Mouse (Mus musculus): ENCODE data around the gene Gm49380.
A peak's percentile ranks its signal among the peaks of the same experiment; 100 is the strongest.

Gene Gm49380

DNA sequence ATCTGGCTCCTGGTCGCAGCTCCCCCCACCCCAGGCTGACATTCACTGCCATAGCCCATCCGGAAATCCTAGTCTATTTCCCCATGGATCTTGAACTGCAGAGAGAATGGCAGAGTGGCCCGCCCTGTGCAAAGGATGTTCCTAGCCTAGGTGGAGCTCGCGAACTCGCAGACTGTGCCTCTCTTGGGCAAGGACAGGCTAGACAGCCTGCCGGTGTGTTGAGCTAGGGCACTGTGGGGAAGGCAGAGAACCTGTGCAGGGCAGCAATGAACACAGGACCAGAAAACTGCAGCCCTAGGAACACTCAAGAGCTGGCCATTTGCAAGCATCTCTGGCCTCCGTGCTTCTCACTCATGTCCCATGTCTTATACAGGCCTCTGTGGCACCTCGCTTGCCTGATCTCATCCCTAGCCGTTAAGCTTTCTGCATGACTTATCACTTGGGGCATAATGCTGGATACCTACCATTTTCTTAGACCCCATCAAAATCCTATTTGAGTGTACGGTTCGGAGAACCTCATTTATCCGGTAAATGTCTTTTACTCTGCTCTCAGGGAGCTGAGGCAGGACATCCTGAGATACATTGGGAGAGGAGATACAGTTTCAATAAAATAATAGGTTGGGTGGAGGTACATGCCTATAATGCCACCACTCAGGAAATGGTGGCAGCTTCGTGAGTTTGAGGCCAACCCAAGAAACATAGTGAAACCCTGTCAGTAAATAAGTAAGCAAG lies 68.7 kb downstream of the Gm49380 start:
- no peak for DNase-seq

DNA sequence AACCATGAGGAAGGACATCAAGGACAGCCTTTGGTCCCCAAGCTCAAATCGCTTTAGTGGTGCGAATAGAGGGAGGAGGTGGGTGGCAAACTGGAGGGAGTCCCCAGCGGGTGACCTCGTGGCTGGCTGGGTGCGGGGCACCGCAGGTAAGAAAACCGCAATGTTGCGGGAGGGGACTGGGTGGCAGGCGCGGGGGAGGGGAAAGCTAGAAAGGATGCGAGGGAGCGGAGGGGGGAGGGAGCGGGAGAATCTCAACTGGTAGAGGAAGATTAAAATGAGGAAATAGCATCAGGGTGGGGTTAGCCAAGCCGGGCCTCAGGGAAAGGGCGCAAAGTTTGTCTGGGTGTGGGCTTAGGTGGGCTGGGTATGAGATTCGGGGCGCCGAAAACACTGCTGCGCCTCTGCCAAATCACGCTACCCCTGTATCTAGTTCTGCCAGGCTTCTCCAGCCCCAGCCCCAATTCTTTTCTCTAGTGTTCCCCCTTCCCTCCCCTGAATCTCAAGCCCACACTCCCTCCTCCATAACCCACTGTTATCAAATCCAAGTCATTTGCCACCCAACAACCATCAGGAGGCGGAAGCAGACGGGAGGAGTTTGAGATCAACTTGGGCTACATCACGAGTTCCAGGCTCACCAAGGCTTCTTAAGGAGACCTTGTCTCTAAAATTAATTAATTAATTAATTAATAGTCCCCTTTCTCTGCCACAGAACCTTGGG lies 69.4 kb downstream of the Gm49380 start:
- peak; percentile 16 to 26 for DNase-seq

DNA sequence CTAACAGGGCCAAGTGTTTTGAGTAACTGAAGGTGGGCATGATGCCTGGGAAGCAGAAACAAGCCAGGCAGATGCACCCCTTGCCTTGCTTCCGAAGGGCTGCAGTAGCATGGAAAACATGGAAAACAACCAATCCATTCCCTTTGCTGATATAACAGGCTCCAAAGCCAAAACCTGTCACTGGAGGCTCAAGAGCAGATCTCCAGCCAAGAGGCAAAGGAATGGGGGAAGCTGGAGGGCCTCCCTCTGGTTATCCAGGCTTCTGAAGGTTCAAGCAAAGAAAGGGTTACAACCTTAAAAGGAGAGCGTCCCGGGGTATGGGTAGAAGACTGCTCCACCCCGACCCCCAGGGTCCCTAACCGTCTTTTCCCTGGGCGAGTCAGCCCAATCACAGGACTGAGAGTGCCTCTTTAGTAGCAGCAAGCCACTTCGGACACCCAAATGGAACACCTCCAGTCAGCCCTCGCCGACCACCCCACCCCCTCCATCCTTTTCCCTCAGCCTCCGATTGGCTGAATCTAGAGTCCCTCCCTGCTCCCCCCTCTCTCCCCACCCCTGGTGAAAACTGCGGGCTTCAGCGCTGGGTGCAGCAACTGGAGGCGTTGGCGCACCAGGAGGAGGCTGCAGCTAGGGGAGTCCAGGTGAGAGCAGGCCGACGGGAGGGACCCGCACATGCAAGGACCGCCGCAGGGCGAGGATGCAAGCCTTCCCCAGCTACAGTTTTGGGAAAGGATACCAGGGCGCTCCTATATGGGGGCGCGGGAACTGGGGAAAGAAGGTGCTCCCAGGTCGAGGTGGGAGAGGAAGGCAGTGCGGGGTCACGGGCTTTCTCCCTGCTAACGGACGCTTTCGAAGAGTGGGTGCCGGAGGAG lies 70.2 kb downstream of the Gm49380 start, which contains the start of gene Thy1:
Gene Thy1, plus strand, starts transcription at position 549 of the 872 bp plus-strand sequence.
- no peak for DNase-seq

DNA sequence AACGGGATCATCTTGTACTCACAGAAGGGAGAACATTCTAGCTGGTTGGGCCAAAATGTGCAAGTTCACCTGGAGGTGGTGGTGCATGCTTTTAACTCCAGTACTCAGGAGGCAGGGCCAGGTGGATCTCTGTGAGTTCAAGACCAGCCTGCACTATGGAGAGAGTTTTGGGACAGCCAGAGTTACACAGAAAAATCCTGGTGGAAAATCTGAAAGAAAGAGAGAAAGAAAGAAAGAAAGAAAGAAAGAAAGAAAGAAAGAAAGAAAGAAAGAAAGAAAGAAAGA lies 71.0 kb downstream of the Gm49380 start:
- no peak for DNase-seq

DNA sequence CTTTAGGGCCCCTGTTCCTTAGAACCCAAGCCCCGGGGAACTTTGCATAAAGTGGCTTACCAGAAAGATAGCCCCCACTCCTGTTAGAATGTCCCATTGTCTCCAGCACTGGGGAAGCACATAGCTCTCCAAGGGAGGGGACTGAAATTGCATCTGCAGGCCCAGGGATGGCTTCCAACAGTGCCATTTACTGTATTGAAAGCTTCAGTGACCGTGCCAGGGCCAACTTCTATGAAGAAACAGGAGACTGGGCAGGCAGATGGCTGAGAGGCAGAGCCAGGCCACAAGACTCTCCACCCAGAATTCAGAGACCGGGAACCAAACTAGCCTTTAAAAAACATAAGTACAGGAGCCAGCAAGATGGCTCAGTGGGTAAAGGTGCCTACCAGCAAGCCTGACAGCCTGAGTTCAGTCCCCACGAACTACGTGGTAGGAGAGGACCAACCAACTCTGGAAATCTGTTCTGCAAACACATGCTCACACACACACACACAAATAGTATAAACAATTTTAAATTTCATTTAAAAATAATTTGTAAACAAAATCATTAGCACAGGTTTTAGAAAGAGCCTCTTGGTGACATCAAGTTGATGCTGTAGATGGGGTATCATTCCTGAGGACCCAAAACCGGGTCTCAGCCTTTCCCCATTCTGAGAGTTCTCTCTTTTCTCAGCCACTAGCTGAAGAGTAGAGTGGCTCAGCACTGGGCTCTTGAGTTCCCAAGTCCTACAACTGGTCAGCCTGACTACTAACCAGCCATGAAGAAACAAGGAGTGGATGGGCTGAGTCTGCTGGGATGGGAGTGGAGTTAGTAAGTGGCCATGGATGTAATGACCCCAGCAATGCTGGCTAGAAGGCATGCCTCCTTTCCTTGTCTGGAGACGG lies 71.5 kb downstream of the Gm49380 start:
- DNase-seq, result no peak

DNA sequence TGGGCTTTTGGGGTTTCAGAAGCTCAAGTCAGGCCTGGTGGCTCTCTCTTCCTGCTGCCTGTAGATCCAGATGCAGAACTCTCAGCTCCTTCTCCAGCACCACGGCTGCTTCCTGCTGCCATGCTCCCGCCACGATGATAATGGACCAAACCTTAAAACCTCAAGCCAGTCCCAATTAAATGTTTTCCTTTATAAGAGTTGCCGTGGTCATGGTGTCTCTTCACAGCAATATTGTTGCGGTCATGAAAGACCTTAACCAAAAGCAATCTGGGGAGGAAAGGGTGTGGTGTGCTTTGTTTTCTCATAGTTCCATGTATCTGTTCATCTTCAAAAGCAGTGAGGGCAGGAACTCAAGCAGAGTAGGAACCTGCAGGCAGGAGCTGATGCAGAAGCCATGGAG lies 76.2 kb downstream of the Gm49380 start:
- DNase-seq, result no peak

DNA sequence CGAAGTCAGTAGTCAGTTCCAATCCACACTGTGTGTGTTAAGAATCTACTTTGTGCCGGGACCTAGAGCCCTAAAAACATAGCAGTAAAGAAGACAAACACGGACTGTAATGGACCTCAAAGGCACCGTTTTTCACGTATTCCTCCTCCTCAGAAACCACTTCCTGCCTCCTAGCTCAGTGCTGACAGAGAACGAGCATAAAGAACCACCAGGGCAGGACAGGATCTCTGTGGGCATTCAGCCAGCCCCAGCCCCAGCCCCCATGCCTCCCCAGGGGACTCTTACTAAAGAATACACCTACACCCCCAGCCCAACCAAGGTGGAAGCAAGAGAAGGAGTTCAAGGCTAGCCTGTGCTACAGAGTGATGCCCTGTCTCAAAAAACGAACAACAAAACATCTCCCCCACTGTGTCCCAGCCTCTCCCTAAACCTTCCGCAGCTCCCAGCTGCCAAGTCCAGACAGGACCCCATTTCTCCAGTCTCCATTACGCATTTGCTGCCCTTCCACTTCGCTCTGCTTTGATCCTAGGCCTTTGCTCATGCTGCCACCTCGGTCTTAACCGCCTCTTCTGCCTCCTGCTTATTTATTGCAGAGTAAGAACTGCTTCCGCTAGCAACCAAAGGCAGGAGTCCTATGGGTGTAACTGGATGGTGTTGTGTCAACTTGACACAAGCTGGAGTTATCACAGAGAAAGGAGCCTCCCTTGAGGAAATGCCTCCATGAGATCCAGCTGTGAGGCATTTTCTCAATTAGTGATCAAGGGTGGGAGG lies 79.2 kb downstream of the Gm49380 start:
- no peak for DNase-seq

DNA sequence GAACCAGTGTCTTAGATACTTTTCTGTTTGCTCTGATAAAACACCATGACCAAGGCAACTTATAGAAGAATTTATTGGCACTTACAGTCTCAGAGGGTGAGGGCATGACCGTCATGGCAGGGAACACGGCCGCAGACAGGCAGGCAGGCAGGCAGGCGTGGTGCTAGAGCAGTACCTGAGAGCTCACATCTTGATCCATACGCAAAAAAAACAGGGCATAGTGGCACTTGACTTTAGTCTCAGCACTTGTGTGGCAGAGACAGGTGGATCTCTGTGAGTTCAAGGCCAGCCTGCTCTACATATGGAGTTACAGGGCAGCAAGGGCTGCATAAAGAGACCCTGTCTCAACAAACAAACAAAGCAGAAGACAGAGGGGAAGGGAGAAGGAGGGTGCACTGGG lies 80.0 kb downstream of the Gm49380 start:
- DNase-seq, result no peak

DNA sequence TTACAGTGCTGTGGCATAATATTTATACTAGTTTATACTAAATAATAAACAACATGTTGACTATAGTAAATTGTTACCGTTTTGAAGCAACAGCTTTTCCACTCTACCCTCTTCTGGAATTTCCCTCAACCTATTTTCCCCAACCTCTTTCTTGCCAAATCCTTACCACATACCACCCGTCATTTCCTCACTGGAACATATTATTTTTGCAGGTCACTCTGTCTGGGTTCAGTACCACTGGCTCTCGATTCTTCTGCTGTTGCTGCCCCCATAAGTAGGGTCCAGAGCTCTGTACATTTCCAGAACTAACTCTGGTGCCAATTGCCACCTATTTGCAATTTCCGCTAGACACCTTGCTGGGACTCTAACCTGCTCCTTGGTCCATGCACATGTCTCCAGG lies 81.4 kb downstream of the Gm49380 start:
- DNase-seq, result no peak

DNA sequence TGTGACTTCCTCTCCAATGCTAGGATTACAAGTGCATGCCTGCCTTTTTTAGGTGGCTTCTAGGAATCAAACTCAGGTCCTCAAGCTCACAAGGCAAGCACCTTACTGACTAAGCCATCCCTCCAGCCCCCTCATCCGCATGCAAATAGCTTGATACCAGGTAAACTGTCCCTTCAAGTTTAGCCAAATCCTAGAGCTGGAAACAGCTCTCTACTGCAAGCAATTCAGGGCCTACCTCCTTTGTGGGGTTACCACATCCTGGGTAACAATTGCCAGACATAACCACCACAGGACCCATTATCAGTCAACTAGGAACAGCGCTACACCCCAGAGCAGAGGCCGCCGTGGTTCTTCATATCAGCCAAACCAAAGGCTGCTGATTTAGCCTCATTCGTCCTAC lies 82.2 kb downstream of the Gm49380 start:
- no peak for DNase-seq

DNA sequence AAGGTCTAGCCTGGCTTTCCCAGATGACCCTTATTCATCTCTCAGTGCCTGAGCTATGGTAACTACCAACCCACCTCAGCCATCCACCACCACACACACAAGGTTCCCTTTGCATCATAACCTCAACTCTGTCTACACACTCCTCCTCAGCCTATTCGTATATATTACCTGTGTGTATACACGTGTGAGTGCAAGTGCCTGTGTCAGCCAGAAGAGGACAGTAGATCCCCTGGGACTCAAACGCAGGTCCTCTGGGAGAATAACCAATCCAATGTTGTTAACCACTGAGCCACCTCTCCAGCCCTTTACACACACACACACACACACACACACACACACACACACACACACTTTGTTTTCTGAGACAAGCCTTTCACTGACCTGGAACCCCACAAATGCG lies 82.7 kb downstream of the Gm49380 start:
- DNase-seq, result no peak

DNA sequence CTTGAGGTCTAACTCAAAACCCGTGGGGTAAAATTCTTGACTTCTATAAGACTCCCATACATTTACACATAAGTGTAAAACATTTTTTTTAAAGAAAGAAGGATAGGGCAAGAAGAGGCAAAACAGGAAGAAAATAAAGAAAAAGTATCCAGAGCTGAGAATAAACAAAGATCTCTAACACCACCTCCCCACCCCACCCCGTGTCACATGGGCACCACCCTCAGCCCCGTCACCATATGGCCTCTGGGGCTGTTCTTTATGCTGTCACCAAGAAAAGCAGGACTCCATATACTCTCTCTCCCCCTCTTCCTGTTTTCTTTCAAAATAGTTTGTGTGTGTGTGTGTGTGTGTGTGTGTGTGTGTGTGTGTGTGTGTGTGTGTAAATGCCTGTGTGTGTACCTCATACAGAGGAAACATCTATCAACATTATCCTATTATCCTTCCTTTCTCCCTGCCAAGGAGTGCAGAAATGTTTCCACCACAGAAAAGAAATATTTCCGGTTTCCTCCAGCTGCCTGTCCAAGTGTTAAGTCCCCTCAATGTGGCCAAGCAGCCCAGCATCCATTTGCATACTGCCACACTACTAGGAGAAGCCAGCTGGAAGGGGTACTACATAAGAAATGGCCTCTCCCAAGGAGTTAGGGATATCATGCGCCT lies 83.6 kb downstream of the Gm49380 start:
- no peak for DNase-seq

DNA sequence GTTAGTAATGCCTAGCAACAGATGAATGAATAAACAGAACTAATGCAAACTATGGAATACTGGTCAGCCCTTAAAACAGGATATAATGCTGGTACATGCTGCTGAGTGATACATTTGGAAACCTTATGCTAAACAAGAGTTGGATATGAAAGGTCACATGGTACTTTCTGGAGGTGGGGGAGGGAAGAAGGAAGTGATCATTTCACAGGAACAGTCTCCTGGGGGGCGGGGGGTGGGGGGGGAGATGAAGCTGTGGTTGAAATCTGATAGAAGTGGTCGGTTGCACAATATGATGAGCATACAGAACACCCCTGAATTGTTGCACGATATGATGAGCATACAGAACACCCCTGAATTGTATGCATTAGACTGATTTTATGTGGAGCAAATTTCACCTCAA lies 89.2 kb downstream of the Gm49380 start:
- DNase-seq, result no peak

DNA sequence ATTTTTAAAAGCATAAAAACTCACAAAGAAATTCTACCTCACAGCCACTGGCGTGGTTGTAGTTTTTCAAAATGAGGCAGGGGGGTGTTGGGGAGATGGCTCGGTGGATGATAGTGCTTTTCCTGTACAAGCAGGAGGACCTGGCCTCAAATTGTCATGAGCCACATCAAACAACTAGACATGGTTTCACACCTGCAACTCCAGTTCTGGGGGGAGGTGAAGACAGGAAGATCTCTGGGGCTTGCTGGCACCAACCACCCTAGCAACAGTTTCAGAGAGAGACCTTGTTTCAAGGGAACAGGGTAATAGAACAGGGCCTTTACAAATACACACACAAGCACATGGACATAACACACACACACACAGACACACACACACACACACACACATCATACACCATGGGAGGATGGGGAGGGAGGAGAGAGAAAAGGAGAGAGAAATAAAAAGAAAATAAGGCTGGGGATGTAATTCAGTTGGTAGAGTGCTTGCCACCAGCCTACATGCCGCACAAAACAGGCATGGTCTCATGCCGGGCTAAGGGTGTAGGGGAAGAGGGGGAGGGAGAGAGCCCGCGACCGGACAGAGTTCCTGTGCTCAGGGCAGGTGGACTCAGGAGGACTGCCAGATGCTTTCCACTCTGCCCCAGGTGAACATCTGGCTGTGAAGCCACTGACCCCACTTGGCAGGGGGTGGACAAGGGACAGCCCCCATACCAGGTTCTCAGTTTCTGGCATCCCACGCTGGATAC lies 91.0 kb downstream of the Gm49380 start:
- no peak for DNase-seq

DNA sequence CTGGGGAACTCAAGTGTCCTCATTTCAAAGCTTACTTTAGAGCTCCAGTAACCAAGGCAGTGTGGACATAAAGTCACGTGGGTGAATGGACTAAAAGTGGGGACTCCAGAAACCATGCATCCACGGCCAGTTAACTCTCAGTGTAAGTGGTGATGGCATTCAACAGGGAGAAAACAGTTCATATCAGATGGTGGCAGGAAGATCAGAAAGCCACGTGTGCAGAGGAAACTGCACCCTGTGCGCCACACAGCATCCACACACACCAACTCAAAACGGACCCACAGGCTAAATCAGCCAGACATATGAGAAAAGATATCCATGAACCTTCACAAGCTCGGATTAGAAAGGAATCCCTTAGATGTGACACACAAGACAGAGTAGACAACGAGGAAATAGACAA lies 93.3 kb downstream of the Gm49380 start:
- no peak for DNase-seq

DNA sequence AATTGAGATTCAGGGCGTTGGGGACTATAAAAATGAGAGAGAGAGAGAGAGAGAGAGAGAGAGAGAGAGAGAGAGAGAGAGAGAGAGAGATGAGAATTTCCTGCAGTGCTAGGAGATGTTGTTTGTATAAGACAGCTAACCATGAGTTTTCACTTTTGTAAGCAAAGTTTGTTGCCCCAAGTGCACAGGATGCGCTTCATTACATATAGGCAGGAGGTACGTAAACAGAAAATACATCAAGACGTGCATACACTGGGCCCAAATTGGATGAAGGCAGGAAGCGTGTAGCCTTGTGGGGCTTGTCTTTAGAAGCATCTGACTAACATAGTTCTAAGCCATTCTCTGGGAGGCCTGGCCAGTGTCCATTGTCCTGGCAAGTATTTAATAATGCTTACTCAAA lies 95.5 kb downstream of the Gm49380 start:
- DNase-seq, result no peak
